24 mouse cellular contexts compared by ENCODE assay signal in genomic region chr9:23700567-23700966, GRCm38 (mm10).
A peak's percentile ranks its signal among the peaks of the same experiment; 100 is the strongest.
DNase-seq lines count a peak whose midpoint lies in the region; ATAC-seq and TF ChIP-seq lines count a peak whose summit lies in the region.
"Had no signal": no experiment of that assay in that cellular context is flagged by ENCODE, and none has a peak within 500 bp of the region (broad histone marks: within the 10 kb centered on the region; RNA-seq: fewer than 3 reads in every experiment).

No protein-coding gene starts in this region.

- no peak overlapping the region for H3K4me3 ChIP-seq in lung, embryonic 14.5 days (ENCODE audit: low read depth, low read length)
- no peak overlapping the region for H3K4me3 ChIP-seq in lung, embryonic 16.5 days (ENCODE audit: low read length)
- H3K4me3 ChIP-seq: embryonic facial prominence, embryonic 10.5 days; embryonic facial prominence, embryonic 12.5 days; forebrain, embryonic 13.5 days; forebrain, embryonic 15.5 days had no signal

- H3K27me3 ChIP-seq in lung, embryonic 14.5 days (ENCODE audit: insufficient read depth, low read length), result no peaks in the 10 kb centered on the region
- H3K27me3 ChIP-seq in lung, embryonic 16.5 days (ENCODE audit: control insufficient read depth, insufficient read depth, low read depth, low read length), result no peaks in the 10 kb centered on the region
- H3K27me3 ChIP-seq: CH12.LX; embryonic facial prominence, embryonic 12.5 days; forebrain, embryonic 13.5 days; forebrain, embryonic 15.5 days; Patski had no signal

- TF ChIP-seq CTCF in lung, embryonic 14.5 days (IDR thresholded peaks at IDR 0.05; ENCODE audit: low read depth), result no peak

- H3K9me3 ChIP-seq in lung, embryonic 14.5 days (ENCODE audit: low read depth, low read length), result no peaks in the 10 kb centered on the region
- H3K9me3 ChIP-seq in lung, embryonic 16.5 days (ENCODE audit: control insufficient read depth, low read length), result no peaks in the 10 kb centered on the region
- H3K9me3 ChIP-seq: embryonic facial prominence, embryonic 10.5 days; embryonic facial prominence, embryonic 12.5 days; forebrain, embryonic 13.5 days; forebrain, embryonic 15.5 days; G1E had no signal

- H3K4me1 ChIP-seq in lung, embryonic 14.5 days (ENCODE audit: insufficient read depth), result no peaks in the 10 kb centered on the region
- no peaks in the 10 kb centered on the region for H3K4me1 ChIP-seq in lung, embryonic 16.5 days (replicated peaks; ENCODE audit: control insufficient read depth, insufficient read depth, low read length)
- H3K4me1 ChIP-seq: embryonic facial prominence, embryonic 10.5 days; embryonic facial prominence, embryonic 12.5 days; forebrain, embryonic 13.5 days; forebrain, embryonic 15.5 days had no signal

- ATAC-seq in lung, embryonic 14.5 days (ENCODE audit: insufficient read depth), result no peak; the same call in 1 of the 2 replicates
- peak; percentile 86 for ATAC-seq in lung, embryonic 16.5 days (ENCODE audit: low read depth)
- ATAC-seq: activated CD4-positive, CD25-positive, alpha-beta regulatory T cell, adult 4 months; CD4-positive, CD25-positive, alpha-beta regulatory T cell, adult 4 months; forebrain, embryonic 13.5 days; forebrain, embryonic 15.5 days; Patski had no signal

- 54% methylated on average over 1 of the region's 1 CpGs for WGBS in lung, embryonic 14.5 days
- WGBS in lung, embryonic 16.5 days, result 44% methylated on average over 1 of the region's 1 CpGs

- H3K4me2 ChIP-seq in lung, embryonic 14.5 days, result no peak overlapping the region
- H3K4me2 ChIP-seq in lung, embryonic 16.5 days (ENCODE audit: low read depth, low read length), result no peak overlapping the region
- H3K4me2 ChIP-seq: embryonic facial prominence, embryonic 12.5 days; forebrain, embryonic 13.5 days; forebrain, embryonic 15.5 days had no signal

- H3K9ac ChIP-seq in lung, embryonic 14.5 days, result no peak overlapping the region
- no peak overlapping the region for H3K9ac ChIP-seq in lung, embryonic 16.5 days (ENCODE audit: low read length)
- H3K9ac ChIP-seq: embryonic facial prominence, embryonic 12.5 days; forebrain, embryonic 13.5 days; forebrain, embryonic 15.5 days had no signal

- no peaks in the 10 kb centered on the region for H3K36me3 ChIP-seq in lung, embryonic 14.5 days (ENCODE audit: insufficient read depth)
- H3K36me3 ChIP-seq in lung, embryonic 16.5 days (ENCODE audit: control insufficient read depth, insufficient read depth, low read length), result no peaks in the 10 kb centered on the region
- H3K36me3 ChIP-seq: embryonic facial prominence, embryonic 10.5 days; embryonic facial prominence, embryonic 12.5 days; forebrain, embryonic 15.5 days; G1E had no signal

- DNase-seq in lung, embryonic 14.5 days, result peak; percentile 9
- DNase-seq in lung, postnatal 25 days (ENCODE audit: low spot score), result no peak
- DNase-seq in lung, postnatal 10 days, result no peak
- DNase-seq in lung, postnatal 36 days, result peak; percentile 22
- no peak for DNase-seq in lung, postnatal 14 days
- DNase-seq: adrenal gland, adult 8-10 months; adrenal gland, postnatal 14 days; adrenal gland, postnatal 36 days; B cell, adult 2 months; cerebellum, adult 11-12 months; cerebellum, adult 2 months; cerebellum, adult 9-10 months; cerebellum, postnatal 10 days; cerebellum, postnatal 25 days had no signal

- no peak overlapping the region for H3K27ac ChIP-seq in lung, embryonic 14.5 days (ENCODE audit: low read depth)
- peak overlapping the region; percentile 59 for H3K27ac ChIP-seq in lung, embryonic 16.5 days (ENCODE audit: low read length)
- H3K27ac ChIP-seq: embryonic facial prominence, embryonic 10.5 days; embryonic facial prominence, embryonic 12.5 days; forebrain, embryonic 13.5 days; forebrain, embryonic 15.5 days had no signal

Comparison
In these comparisons a context has a peak if more than half of its experiments do, and no peak if none do; other contexts are left out.
1. DNase-seq: peak in lung, embryonic 14.5 days (single experiment) and lung, postnatal 36 days (single experiment); none in lung, postnatal 25 days (single experiment), lung, postnatal 10 days (single experiment) and lung, postnatal 14 days (single experiment).